Mouse (Mus musculus) cortical plate, adult 2 months (tissue): ENCODE measurements around the gene C130032M10Rik. TPM values are rescaled to one million over a fixed set of nuclear protein-coding genes. Genes with fewer than 3 reads are reported as not detected.
"Not testable (repeated sequence)": the region's sequence is repeated elsewhere in the genome, so short reads cannot be mapped to it uniquely, and the experiment has no call there.

ENCODE experiments used
- H3K27ac ChIP-seq: fragments of 200-500 bp; 2 replicates; pipeline ENCODE4 v1.5.1; 2012; ENCODE audit warnings: low read length, control low read depth, inconsistent platforms; ENCODE audit not compliant: insufficient read depth
- H3K4me1 ChIP-seq: fragments of 200-500 bp; 2 replicates; pipeline ENCODE4 v1.6.1; 2011; ENCODE audit warnings: low read length; ENCODE audit not compliant: control insufficient read depth, insufficient read depth
- H3K4me3 ChIP-seq: fragments of 200-500 bp; 2 replicates; pipeline ENCODE4 v1.5.1; 2011; ENCODE audit warnings: mild to moderate bottlenecking, low read length, control low read depth; ENCODE audit not compliant: insufficient read depth
- CTCF ChIP-seq: fragments of 200-500 bp; IDR thresholded peaks from 2 replicates; pipeline ENCODE4 v1.5.1; 2011; ENCODE audit warnings: mild to moderate bottlenecking, control low read depth, low read length; ENCODE audit not compliant: insufficient read depth; ENCODE audit errors: extremely low read depth
- POLR2A ChIP-seq: fragments of 200-500 bp; IDR thresholded peaks from 2 replicates; pipeline ENCODE4 v1.6.1; 2011; ENCODE audit warnings: mild to moderate bottlenecking, low read length, control low read depth; ENCODE audit not compliant: insufficient read depth; ENCODE audit errors: extremely low read depth
- polyA plus RNA-seq: library from polyadenylated mRNA; depleted of rRNA; stranded (reverse); fragments of >200 nt; gene quantifications from 2 replicates; pipeline ENCODE4 v1.2.3, GENCODE M21; 2012

Gene C130032M10Rik
- polyA plus RNA-seq, 1 experiment = not detected

GRCm38 (mm10) chr9:114512831-114513230 is 2.7 kb upstream of the C130032M10Rik start:
- TF ChIP-seq CTCF (no peak), POLR2A (no peak)
- Histone ChIP-seq H3K27ac (no peak overlapping the region), H3K4me1 (no peaks in the 10 kb centered on the region), H3K4me3 (no peak overlapping the region)

DNA sequence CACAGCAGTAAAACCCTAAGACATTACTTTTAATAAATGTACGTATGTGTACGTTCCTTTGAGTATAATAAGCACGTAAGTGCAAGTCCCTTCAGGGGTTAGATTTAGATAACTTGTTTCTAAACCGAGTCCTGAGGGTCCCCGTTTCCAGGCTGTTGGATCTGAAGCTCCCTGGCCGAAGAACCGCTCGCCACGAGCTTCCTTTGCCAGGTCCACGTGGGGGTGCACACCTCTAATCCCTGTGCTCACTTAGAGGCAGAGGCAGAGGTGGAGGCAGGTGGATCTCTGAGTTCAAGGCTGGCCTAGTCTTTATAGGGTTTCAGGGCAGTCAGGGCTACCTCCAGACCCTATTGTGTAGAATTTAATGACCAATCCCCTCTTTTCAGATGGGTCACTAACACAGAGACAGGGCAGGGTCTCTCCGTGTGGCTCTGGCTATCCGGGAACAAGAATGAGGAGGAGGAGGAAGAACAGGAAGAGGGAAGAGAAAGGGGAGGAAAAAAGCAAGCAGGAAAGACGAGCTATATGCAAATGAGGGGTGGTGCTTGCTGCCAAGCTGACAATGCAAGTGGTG is 2.5 kb downstream of the C130032M10Rik start:
- no peak overlapping the region for H3K27ac ChIP-seq
- no peak overlapping the region for H3K4me3 ChIP-seq
- H3K4me1 ChIP-seq = no peaks in the 10 kb centered on the region
- TF ChIP-seq CTCF = no peak

GRCm38 (mm10) chr9:114518812-114519477 is 3.4 kb downstream of the C130032M10Rik start:
- Histone ChIP-seq H3K4me1 (no peaks in the 10 kb centered on the region), H3K27ac (no peak overlapping the region), H3K4me3 (no peak overlapping the region)
- TF ChIP-seq CTCF (peak; percentile 19; the same call in 1 of the 2 replicates), POLR2A (no peak)

DNA sequence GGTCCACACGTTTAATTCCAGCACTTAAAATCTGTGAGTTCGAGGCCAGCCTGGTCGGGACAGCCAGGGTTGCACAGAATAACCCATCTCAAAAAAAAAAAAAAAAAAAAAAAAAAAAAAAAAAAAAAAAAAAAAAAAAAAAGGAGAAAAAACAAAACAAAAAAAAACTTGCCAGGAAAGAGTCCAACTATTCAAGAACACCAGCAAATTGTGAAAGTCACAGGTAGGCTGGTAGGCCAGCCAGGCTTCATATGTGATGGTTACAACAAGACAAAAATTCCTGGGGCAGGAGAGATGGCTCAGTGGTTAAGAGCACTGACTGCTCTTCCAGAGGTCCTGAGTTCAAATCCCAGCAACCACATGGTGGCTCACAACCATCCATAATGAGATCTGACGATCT is 5.0 kb downstream of the C130032M10Rik start:
- not testable (repeated sequence) for H3K27ac ChIP-seq, H3K4me1 ChIP-seq, H3K4me3 ChIP-seq

GRCm38 (mm10) chr9:114522041-114522440 is 6.5 kb downstream of the C130032M10Rik start:
- Histone ChIP-seq H3K4me3 (no peak overlapping the region), H3K27ac (no peak overlapping the region), H3K4me1 (no peaks in the 10 kb centered on the region)
- TF ChIP-seq CTCF = no peak
- TF ChIP-seq POLR2A = no peak

GRCm38 (mm10) chr9:114522501-114522900 is 7.0 kb downstream of the C130032M10Rik start:
- Histone ChIP-seq H3K4me1 (no peaks in the 10 kb centered on the region), H3K27ac (no peak overlapping the region), H3K4me3 (no peak overlapping the region)
- no peak for TF ChIP-seq CTCF
- no peak for TF ChIP-seq POLR2A

GRCm38 (mm10) chr9:114525073-114525633 is 9.7 kb downstream of the C130032M10Rik start:
- no peak overlapping the region for H3K4me3 ChIP-seq
- TF ChIP-seq CTCF (no peak), POLR2A (no peak)
- H3K4me1 ChIP-seq = no peaks in the 10 kb centered on the region
- no peak overlapping the region for H3K27ac ChIP-seq

DNA sequence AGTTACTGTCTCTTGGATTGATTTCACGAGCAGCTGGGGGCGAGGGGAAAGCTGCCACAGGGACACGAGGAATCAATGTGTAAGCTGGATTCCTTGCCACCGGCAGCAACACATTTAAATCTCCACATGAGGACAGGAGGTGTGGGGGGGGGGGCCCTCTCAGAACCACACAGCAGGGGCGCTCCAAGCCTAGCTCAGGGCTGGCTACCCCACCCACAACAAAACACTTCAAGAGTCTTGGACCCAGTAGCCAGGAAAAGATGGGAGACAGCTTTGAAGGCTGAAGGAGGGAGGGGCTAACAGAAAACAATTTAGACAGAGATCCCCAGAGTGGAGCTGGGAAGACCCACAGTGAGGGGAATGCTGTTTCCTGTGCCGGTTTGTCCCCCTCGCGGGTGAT is 10.4 kb downstream of the C130032M10Rik start:
- Histone ChIP-seq H3K27ac (no peak overlapping the region), H3K4me3 (no peak overlapping the region), H3K4me1 (no peaks in the 10 kb centered on the region)
- no peak for TF ChIP-seq POLR2A
- no peak for TF ChIP-seq CTCF

- Histone ChIP-seq H3K4me1 (no peaks in the 10 kb centered on the region), H3K27ac (no peak overlapping the region), H3K4me3 (no peak overlapping the region)
- TF ChIP-seq CTCF (no peak), POLR2A (no peak)
These were observed 11.1 kb downstream of the C130032M10Rik start for GRCm38 (mm10) chr9:114526581-114526980.

GRCm38 (mm10) chr9:114527085-114527484 is 11.6 kb downstream of the C130032M10Rik start:
- Histone ChIP-seq H3K27ac (no peak overlapping the region), H3K4me3 (no peak overlapping the region), H3K4me1 (no peaks in the 10 kb centered on the region)
- TF ChIP-seq POLR2A (no peak), CTCF (no peak)
